Mouse (Mus musculus) embryonic fibroblast, embryonic 13.5 days (primary cell): Measurements from ENCODE around the gene Rmnd1.

ENCODE experiments used
- CTCF ChIP-seq: IDR thresholded peaks from 2 replicates; pipeline ENCODE4 v1.5.1; 2011; ENCODE audit warnings: mild to moderate bottlenecking, control low read depth, low read length, moderate library complexity, borderline replicate concordance; ENCODE audit not compliant: insufficient read depth
- POLR2A ChIP-seq: IDR thresholded peaks from 2 replicates; pipeline ENCODE4 v1.6.1; 2011; ENCODE audit warnings: low read depth, mild to moderate bottlenecking, control low read depth, low read length, moderate library complexity

- TF ChIP-seq CTCF = no peak
- no peak for TF ChIP-seq POLR2A
These were observed 62.1 kb downstream of the Rmnd1 start for GRCm38 (mm10) chr10:4370105-4370504.
